Comparison of ENCODE assay signal across 18 mouse cellular contexts in the genomic region with DNA sequence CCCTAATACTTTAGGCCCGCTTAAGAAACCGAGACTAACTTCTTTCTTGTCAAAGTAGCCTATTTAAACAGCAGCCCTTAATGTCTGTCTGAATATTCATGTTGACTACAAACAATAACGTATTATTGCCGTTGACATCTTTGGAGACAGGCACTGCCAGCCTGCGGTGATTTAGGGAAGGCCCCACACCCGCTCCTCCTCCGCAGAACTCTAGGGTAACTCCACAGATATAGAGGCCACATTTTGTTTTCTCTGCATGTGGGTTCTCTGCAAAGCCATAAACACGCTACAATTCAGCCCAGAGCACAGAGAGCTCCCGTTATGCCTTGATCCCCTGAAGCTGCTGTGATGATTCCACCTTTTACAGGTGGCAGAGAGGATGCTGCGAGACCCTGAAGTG.
A peak's percentile ranks its signal among the peaks of the same experiment; 100 is the strongest.
DNase-seq lines count a peak whose midpoint lies in the region; ATAC-seq and TF ChIP-seq lines count a peak whose summit lies in the region.
"Had no signal": no experiment of that assay in that cellular context is flagged by ENCODE, and none has a peak within 500 bp of the region (broad histone marks: within the 10 kb centered on the region; RNA-seq: fewer than 3 reads in every experiment).

No protein-coding gene starts in this region.

- H3K4me2 ChIP-seq in neural tube, embryonic 11.5 days (ENCODE audit: low read depth) = no peak overlapping the region
- H3K4me2 ChIP-seq in forebrain, embryonic 15.5 days (replicated peaks) = no peak overlapping the region
- H3K4me2 ChIP-seq in limb, embryonic 12.5 days = no peak overlapping the region
- H3K4me2 ChIP-seq in neural tube, embryonic 15.5 days = no peak overlapping the region
- H3K4me2 ChIP-seq in stomach, postnatal 0 days (replicated peaks; ENCODE audit: low read depth) = no peak overlapping the region
- no peak overlapping the region for H3K4me2 ChIP-seq in liver, postnatal 0 days (ENCODE audit: low read depth, low read length)
- H3K4me2 ChIP-seq: limb, embryonic 15.5 days; lung, embryonic 15.5 days had no signal

- TF ChIP-seq EP300 in stomach, postnatal 0 days (optimal IDR thresholded peaks at IDR 0.05) = no peak
- no peak for TF ChIP-seq EP300 in liver, postnatal 0 days (IDR thresholded peaks at IDR 0.05; ENCODE audit: low read depth)

- no peak for DNase-seq in neural tube, embryonic 11.5 days (ENCODE audit: low spot score)
- DNase-seq in neural tube, embryonic 10.5 days (ENCODE audit: extremely low spot score, low spot score) = no peak
- no peak for DNase-seq in stomach, postnatal 0 days (ENCODE audit: low spot score)
- no peak for DNase-seq in cerebellum, adult 9-11 months
- DNase-seq in liver, postnatal 0 days = no peak
- DNase-seq: cerebellum, adult 9-10 months; heart, postnatal 14 days; kidney, adult 8-10 months; right cerebral cortex, postnatal 25 days; thymus, postnatal 4 days had no signal

- H3K4me1 ChIP-seq in neural tube, embryonic 11.5 days (ENCODE audit: control insufficient read depth, insufficient read depth, low read length) = peaks cover 9% of the 10 kb centered on the region; the same call in 1 of the 2 replicates
- H3K4me1 ChIP-seq in forebrain, embryonic 15.5 days = peaks cover 44% of the 10 kb centered on the region
- peaks cover 48% of the 10 kb centered on the region for H3K4me1 ChIP-seq in limb, embryonic 12.5 days (replicated peaks)
- H3K4me1 ChIP-seq in neural tube, embryonic 15.5 days = peaks cover 36% of the 10 kb centered on the region
- H3K4me1 ChIP-seq in stomach, postnatal 0 days (replicated peaks; ENCODE audit: control insufficient read depth, insufficient read depth) = no peaks in the 10 kb centered on the region
- no peaks in the 10 kb centered on the region for H3K4me1 ChIP-seq in liver, postnatal 0 days (ENCODE audit: insufficient read depth)
- H3K4me1 ChIP-seq: megakaryocyte, embryonic 14.5 days had no signal

- ATAC-seq in neural tube, embryonic 11.5 days (ENCODE audit: insufficient read depth, low FRiP score, low TSS enrichment) = no peak
- ATAC-seq in forebrain, embryonic 15.5 days (replicated peaks) = no peak
- ATAC-seq in limb, embryonic 12.5 days (ENCODE audit: insufficient number of reproducible peaks, insufficient read depth, low FRiP score, low TSS enrichment, low read depth) = no peak
- peak; percentile 53; the same call in 1 of the 2 replicates for ATAC-seq in neural tube, embryonic 15.5 days (ENCODE audit: low FRiP score)
- ATAC-seq in stomach, postnatal 0 days (ENCODE audit: low FRiP score, low TSS enrichment) = no peak
- ATAC-seq in liver, postnatal 0 days = no peak
- ATAC-seq: activated CD4-positive, CD25-positive, alpha-beta regulatory T cell, adult 4 months; CD4-positive, CD25-positive, alpha-beta regulatory T cell, adult 4 months had no signal

- H3K27me3 ChIP-seq in neural tube, embryonic 11.5 days (ENCODE audit: control insufficient read depth, insufficient read depth, low read length) = no peaks in the 10 kb centered on the region
- H3K27me3 ChIP-seq in forebrain, embryonic 15.5 days = peaks cover 16% of the 10 kb centered on the region; the same call in 1 of the 2 replicates
- peaks cover 19% of the 10 kb centered on the region for H3K27me3 ChIP-seq in limb, embryonic 12.5 days
- H3K27me3 ChIP-seq in neural tube, embryonic 15.5 days (replicated peaks) = no peaks in the 10 kb centered on the region; the same call in 1 of the 2 replicates
- no peaks in the 10 kb centered on the region for H3K27me3 ChIP-seq in stomach, postnatal 0 days (ENCODE audit: control insufficient read depth, insufficient read depth, low read length)
- no peaks in the 10 kb centered on the region for H3K27me3 ChIP-seq in liver, postnatal 0 days (ENCODE audit: insufficient read depth, low read length)
- H3K27me3 ChIP-seq: lung, embryonic 15.5 days; megakaryocyte, embryonic 14.5 days had no signal

- no peak for TF ChIP-seq CTCF in stomach, postnatal 0 days (IDR thresholded peaks at IDR 0.05; ENCODE audit: low read depth)
- TF ChIP-seq CTCF in liver, postnatal 0 days (IDR thresholded peaks at IDR 0.05; ENCODE audit: low read depth) = no peak

- H3K9ac ChIP-seq in neural tube, embryonic 11.5 days (ENCODE audit: low read length) = no peak overlapping the region
- no peak overlapping the region for H3K9ac ChIP-seq in forebrain, embryonic 15.5 days (replicated peaks)
- H3K9ac ChIP-seq in limb, embryonic 12.5 days (replicated peaks) = no peak overlapping the region
- no peak overlapping the region for H3K9ac ChIP-seq in neural tube, embryonic 15.5 days (replicated peaks)
- H3K9ac ChIP-seq in stomach, postnatal 0 days (ENCODE audit: low read length) = no peak overlapping the region
- H3K9ac ChIP-seq in liver, postnatal 0 days (replicated peaks) = no peak overlapping the region
- H3K9ac ChIP-seq: limb, embryonic 15.5 days; lung, embryonic 15.5 days had no signal

- no peaks in the 10 kb centered on the region for H3K9me3 ChIP-seq in neural tube, embryonic 11.5 days (ENCODE audit: control insufficient read depth, low read length)
- H3K9me3 ChIP-seq in forebrain, embryonic 15.5 days = no peaks in the 10 kb centered on the region
- H3K9me3 ChIP-seq in limb, embryonic 12.5 days = no peaks in the 10 kb centered on the region
- no peaks in the 10 kb centered on the region for H3K9me3 ChIP-seq in neural tube, embryonic 15.5 days (replicated peaks)
- H3K9me3 ChIP-seq in stomach, postnatal 0 days (ENCODE audit: control insufficient read depth, low read length) = no peaks in the 10 kb centered on the region
- no peaks in the 10 kb centered on the region for H3K9me3 ChIP-seq in liver, postnatal 0 days (ENCODE audit: low read length)
- H3K9me3 ChIP-seq: limb, embryonic 15.5 days; lung, embryonic 15.5 days; megakaryocyte, embryonic 14.5 days had no signal

- 56% methylated on average over 10 of the region's 10 CpGs for WGBS in neural tube, embryonic 11.5 days
- 33% methylated on average over 10 of the region's 10 CpGs for WGBS in forebrain, embryonic 15.5 days
- WGBS in limb, embryonic 12.5 days = 69% methylated on average over 10 of the region's 10 CpGs
- 26% methylated on average over 10 of the region's 10 CpGs for WGBS in neural tube, embryonic 15.5 days
- WGBS in stomach, postnatal 0 days = 81% methylated on average over 10 of the region's 10 CpGs
- 80% methylated on average over 10 of the region's 10 CpGs for WGBS in liver, postnatal 0 days (ENCODE audit: insufficient replicate concordance)

- H3K36me3 ChIP-seq in neural tube, embryonic 11.5 days (ENCODE audit: control insufficient read depth, insufficient read depth, low read length) = no peaks in the 10 kb centered on the region
- no peaks in the 10 kb centered on the region for H3K36me3 ChIP-seq in forebrain, embryonic 15.5 days
- H3K36me3 ChIP-seq in limb, embryonic 12.5 days = no peaks in the 10 kb centered on the region
- H3K36me3 ChIP-seq in neural tube, embryonic 15.5 days = no peaks in the 10 kb centered on the region
- H3K36me3 ChIP-seq in stomach, postnatal 0 days (ENCODE audit: control insufficient read depth, insufficient read depth, low read length) = no peaks in the 10 kb centered on the region
- no peaks in the 10 kb centered on the region for H3K36me3 ChIP-seq in liver, postnatal 0 days (replicated peaks; ENCODE audit: insufficient read depth, low read length)
- H3K36me3 ChIP-seq: limb, embryonic 15.5 days; lung, embryonic 15.5 days had no signal

- H3K27ac ChIP-seq in neural tube, embryonic 11.5 days (ENCODE audit: low read depth, low read length) = peak overlapping the region; percentile 57; the same call in 1 of the 2 replicates
- H3K27ac ChIP-seq in forebrain, embryonic 15.5 days (replicated peaks) = peak overlapping the region; percentile 67
- H3K27ac ChIP-seq in limb, embryonic 12.5 days = peak overlapping the region; percentile 56
- H3K27ac ChIP-seq in neural tube, embryonic 15.5 days (replicated peaks) = peak overlapping the region; percentile 75
- H3K27ac ChIP-seq in stomach, postnatal 0 days (replicated peaks) = no peak overlapping the region
- no peak overlapping the region for H3K27ac ChIP-seq in liver, postnatal 0 days (ENCODE audit: low read depth)
- H3K27ac ChIP-seq: limb, embryonic 15.5 days; lung, embryonic 15.5 days had no signal

- no peak overlapping the region for H3K4me3 ChIP-seq in neural tube, embryonic 11.5 days (ENCODE audit: low read depth, low read length)
- no peak overlapping the region for H3K4me3 ChIP-seq in forebrain, embryonic 15.5 days
- H3K4me3 ChIP-seq in limb, embryonic 12.5 days (replicated peaks) = no peak overlapping the region
- no peak overlapping the region for H3K4me3 ChIP-seq in neural tube, embryonic 15.5 days (replicated peaks)
- no peak overlapping the region for H3K4me3 ChIP-seq in stomach, postnatal 0 days (ENCODE audit: low read depth, low read length)
- no peak overlapping the region for H3K4me3 ChIP-seq in liver, postnatal 0 days (ENCODE audit: low read depth, low read length)
- H3K4me3 ChIP-seq: limb, embryonic 15.5 days; lung, embryonic 15.5 days; megakaryocyte, embryonic 14.5 days had no signal

Comparison
In these comparisons a context has a peak if more than half of its experiments do, and no peak if none do; other contexts are left out.
1. H3K27ac ChIP-seq: peak in neural tube, embryonic 11.5 days (single experiment), forebrain, embryonic 15.5 days (single experiment), limb, embryonic 12.5 days (single experiment) and neural tube, embryonic 15.5 days (single experiment); none in stomach, postnatal 0 days (single experiment) and liver, postnatal 0 days (single experiment).